Mouse (Mus musculus): ENCODE measurements around the gene Sesn2. TPM values are rescaled to one million over a fixed set of nuclear protein-coding genes. Genes with fewer than 3 reads are reported as not detected.
"Not testable (repeated sequence)": the region's sequence is repeated elsewhere in the genome, so short reads cannot be mapped to it uniquely, and the experiment has no call there.

The Sesn2 gene
- total RNA-seq, 2 experiments from 2014 or later = 1.5 to 2.1 TPM

GRCm38 (mm10) chr4:132490273-132491010, 19.9 kb downstream of the Sesn2 start:
- Histone ChIP-seq H3K27ac (no peak overlapping the region), H3K4me3 (no peak overlapping the region)
- intact Hi-C loops (cut with DNase I) = no loop called here
- no peak for DNase-seq
- TF ChIP-seq CTCF (IDR thresholded peaks at IDR 0.05) = no peak

- Histone ChIP-seq H3K4me3 (no peak overlapping the region), H3K27ac (peak overlapping the region; percentile 24; the same call in 1 of the 2 replicates)
- no peak for DNase-seq
- TF ChIP-seq CTCF (IDR thresholded peaks at IDR 0.05) = no peak
- intact Hi-C loops (cut with DNase I) = no loop called here
These were observed 21.3 kb downstream of the Sesn2 start for GRCm38 (mm10) chr4:132488976-132489375.

DNA sequence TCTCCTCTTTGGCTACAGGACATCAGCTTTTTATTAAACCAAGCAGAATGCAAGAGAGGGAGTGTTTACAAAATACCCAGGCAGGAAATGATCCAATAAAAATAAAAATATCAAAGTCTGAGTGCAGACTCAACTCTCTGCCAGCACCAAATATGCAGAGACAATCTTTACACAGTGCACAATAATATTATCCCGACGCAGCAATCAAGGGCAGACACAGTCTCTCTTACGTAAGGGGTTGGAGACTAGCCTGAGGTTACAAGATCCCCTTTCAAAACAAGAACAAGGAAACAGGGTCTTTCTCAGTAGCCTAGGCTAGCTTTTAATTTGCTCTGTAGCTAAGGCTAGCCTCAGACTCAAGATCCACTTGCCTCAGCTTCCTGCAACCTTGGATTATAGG, 21.8 kb downstream of the Sesn2 start:
- no peak for TF ChIP-seq CTCF (IDR thresholded peaks at IDR 0.05)
- no peak overlapping the region for H3K4me3 ChIP-seq
- no peak for DNase-seq
- intact Hi-C loops (cut with DNase I) = no loop called here
- peak overlapping the region; percentile 48 for H3K27ac ChIP-seq

- Histone ChIP-seq H3K27ac (no peak overlapping the region), H3K4me3 (no peak overlapping the region)
- no peak for DNase-seq
- intact Hi-C loops (cut with DNase I) = no loop called here
- no peak for TF ChIP-seq CTCF (IDR thresholded peaks at IDR 0.05)
These were observed 25.5 kb downstream of the Sesn2 start for GRCm38 (mm10) chr4:132484820-132485219.

- DNase-seq = no peak
- no peak for TF ChIP-seq CTCF (IDR thresholded peaks at IDR 0.05)
- Histone ChIP-seq H3K27ac (no peak overlapping the region), H3K4me3 (no peak overlapping the region)
- intact Hi-C loops (cut with DNase I) = no loop called here
These were observed 26.1 kb downstream of the Sesn2 start for GRCm38 (mm10) chr4:132484231-132484630.

DNA sequence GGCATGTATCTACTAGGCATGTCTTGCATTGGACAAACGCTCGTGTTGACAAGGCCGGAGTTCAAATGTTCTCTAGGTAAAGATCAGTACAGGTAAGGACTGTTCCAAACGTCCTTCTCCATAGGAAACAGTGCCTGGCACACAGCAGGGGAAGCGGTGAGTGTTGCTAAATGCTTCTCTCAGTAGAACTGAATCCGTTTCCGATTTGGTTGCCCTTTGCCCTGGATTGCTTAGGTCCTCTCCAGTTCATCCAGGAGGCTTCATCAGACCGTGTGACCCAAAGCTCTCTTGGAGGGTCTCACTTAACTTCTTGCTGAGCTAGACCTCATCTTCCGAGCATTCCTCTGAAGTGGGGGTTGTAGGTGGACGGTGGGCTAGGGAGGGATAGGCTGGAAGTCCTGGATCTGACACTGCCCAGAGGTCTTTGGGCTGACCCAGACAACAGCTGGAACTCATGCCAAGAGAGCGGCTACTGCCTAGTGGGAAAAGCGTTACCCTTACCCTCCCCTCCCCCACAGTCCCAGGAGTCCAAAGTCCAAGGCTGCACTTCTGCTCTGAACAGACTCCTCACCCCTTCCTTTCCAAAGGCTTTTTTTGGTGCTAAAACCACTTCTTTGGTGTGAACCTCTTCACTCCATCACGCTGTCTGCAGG, 27.2 kb downstream of the Sesn2 start:
- TF ChIP-seq CTCF (IDR thresholded peaks at IDR 0.05) = no peak
- no peak for DNase-seq
- no peak overlapping the region for H3K27ac ChIP-seq
- intact Hi-C loops (cut with DNase I) = no loop called here
- H3K4me3 ChIP-seq = no peak overlapping the region

GRCm38 (mm10) chr4:132482104-132482503, 28.2 kb downstream of the Sesn2 start:
- DNase-seq; H3K4me3 ChIP-seq; H3K27ac ChIP-seq; intact Hi-C loops (cut with DNase I): not testable (repeated sequence)

DNA sequence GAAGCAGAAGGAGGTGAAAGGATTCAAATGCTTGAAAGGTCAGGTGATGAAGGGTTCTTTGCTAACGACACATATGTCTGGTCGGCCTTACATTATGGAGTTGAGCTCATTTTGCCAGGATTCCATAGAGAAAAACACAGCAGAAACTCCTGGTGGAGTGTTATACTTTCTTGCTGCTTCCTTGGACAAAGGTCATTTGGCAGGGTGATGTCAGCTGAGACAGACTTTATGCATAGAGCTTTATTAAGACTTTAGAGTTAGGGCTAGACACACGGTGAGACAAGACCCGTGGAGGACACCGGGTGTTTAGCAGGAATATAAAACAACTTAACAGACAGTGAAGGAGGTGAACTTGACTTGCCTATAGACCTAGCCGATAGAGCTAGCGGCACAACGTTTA, 32.5 kb downstream of the Sesn2 start:
- intact Hi-C loops (cut with DNase I) = no loop called here
- TF ChIP-seq CTCF (IDR thresholded peaks at IDR 0.05) = no peak
- no peak overlapping the region for H3K27ac ChIP-seq
- DNase-seq = no peak
- no peak overlapping the region for H3K4me3 ChIP-seq

- intact Hi-C loops (cut with DNase I) = no loop called here
- H3K4me3 ChIP-seq = no peak overlapping the region
- DNase-seq = no peak
- no peak overlapping the region for H3K27ac ChIP-seq
- no peak for TF ChIP-seq CTCF (IDR thresholded peaks at IDR 0.05)
These were observed 34.1 kb downstream of the Sesn2 start for GRCm38 (mm10) chr4:132475895-132476878.

- DNase-seq = no peak
- TF ChIP-seq CTCF (IDR thresholded peaks at IDR 0.05) = no peak
- intact Hi-C loops (cut with DNase I) = no loop called here
- H3K27ac ChIP-seq = no peak overlapping the region
- H3K4me3 ChIP-seq = no peak overlapping the region
These were observed 35.7 kb downstream of the Sesn2 start for GRCm38 (mm10) chr4:132474631-132475030.

- TF ChIP-seq CTCF (IDR thresholded peaks at IDR 0.05) = no peak
- H3K27ac ChIP-seq = no peak overlapping the region
- intact Hi-C loops (cut with DNase I) = no loop called here
- DNase-seq = no peak
- H3K4me3 ChIP-seq = no peak overlapping the region
These were observed 36.9 kb downstream of the Sesn2 start for GRCm38 (mm10) chr4:132473411-132473810.

- no peak overlapping the region for H3K4me3 ChIP-seq
- DNase-seq = no peak
- no peak for TF ChIP-seq CTCF (IDR thresholded peaks at IDR 0.05)
- H3K27ac ChIP-seq = no peak overlapping the region
- intact Hi-C loops (cut with DNase I) = no loop called here
These were observed 40.4 kb downstream of the Sesn2 start for GRCm38 (mm10) chr4:132469873-132470272.

GRCm38 (mm10) chr4:132464255-132464613, 46.1 kb downstream of the Sesn2 start:
- Histone ChIP-seq H3K4me3 (peak overlapping the region; percentile 76), H3K27ac (peak overlapping the region; percentile 91)
- no peak for DNase-seq
- no peak for TF ChIP-seq CTCF (IDR thresholded peaks at IDR 0.05)
- intact Hi-C loops (cut with DNase I) = loop anchor here (1.0 kb wide), 1 partner anchor 50 kb away; no protein-coding TSS in a partner anchor
